Mouse (Mus musculus): ENCODE data around the gene Dnajb14.
"Not testable (repeated sequence)": the region's sequence is repeated elsewhere in the genome, so short reads cannot be mapped to it uniquely, and the experiment has no call there.

Dnajb14 gene

DNA sequence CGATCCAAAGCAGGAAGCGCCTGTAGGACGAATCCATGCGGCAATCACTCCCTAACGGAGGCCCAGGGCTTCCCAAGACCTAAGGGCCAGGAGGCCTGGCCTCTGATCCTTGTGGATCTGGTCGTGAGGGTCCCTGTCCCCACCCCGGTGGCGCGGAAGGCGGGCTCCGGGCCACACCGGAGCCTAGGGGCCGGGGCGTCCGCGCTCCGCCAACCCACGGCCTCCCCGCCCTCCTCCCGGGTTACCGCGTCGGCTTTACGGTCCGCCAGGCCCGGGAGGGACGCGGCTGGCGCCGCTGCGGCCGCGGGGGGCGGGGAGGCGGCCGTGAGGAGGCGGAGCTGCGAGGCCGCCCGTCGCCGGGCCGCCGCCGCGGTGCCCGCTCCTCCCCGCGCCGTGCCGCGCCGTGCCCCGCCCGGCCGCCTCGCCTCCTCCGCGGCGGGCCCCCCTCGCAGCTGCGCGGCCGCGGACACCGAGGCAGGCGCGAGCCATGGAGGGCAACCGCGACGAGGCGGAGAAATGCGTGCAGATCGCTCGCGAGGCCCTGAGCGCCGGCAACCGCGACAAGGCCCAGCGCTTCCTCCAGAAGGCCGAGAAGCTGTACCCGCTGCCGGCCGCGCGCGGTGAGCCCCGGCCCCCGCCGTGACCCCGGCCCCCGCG, at the start of gene Dnajb14:
Dnajb14 (plus strand) TSS at position 239 of the 657 bp plus-strand sequence.
- DNase-seq (ENCODE audit: low spot score in 2 of 2) = peak; percentile 21 to 30

DNA sequence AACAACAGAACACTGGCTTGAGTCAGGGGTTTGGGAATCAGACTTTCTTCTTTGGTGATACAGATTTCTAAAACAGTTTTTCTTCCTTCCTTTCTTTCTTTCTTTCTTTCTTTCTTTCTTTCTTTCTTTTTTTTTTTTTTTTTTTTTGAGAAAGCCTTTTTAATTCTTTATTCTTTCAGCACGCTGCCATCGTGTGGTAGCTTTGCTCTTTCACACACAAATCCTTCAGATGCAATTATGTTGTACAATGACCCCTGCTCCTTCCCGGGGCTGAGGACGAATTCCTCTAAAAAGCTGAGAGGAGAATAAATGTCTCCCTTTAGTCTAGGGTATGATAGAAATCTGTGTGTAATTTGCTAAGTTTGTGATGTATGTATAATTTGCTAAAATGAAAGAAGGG, 48.8 kb upstream of the Dnajb14 start:
- no peak for DNase-seq (ENCODE audit: low spot score in 2 of 2)

DNA sequence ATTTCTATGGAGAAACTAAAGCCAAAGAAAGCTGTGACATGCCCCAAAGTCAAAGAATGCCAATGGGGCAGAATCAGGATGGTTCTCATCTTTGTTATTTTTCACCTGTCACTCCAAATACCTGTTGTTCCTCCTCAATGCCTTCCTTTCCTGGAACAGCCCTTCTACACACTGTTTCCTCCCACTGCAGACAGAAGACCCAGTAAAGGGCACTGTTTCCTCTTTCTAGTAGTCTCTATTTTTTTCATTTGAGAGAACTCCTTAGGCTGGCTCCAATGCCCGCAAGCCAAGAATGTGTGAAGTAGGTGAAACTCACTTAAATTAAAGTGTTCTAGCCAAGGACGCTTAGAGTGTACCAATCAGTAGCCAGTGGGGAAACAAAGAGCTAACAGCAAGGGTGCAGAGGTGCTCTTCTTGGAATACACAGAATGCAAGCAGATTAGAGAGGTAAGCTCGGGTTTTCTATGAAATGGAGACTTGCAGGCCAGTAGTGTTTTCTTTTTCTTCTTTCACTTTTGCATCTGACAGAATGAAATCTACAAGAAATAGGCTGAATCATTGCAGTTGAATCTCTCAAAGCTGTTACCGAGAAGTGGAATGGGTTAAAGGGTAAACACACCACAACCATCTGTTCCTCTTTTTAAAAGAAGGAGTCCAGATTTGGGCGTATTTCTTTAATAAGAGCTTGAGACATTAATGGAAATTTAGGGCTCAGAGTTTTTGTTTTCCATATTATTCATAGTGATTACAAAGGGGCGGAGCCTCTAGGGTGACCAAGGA, 46.6 kb upstream of the Dnajb14 start:
- DNase-seq (ENCODE audit: low spot score in 2 of 2) = no peak

DNA sequence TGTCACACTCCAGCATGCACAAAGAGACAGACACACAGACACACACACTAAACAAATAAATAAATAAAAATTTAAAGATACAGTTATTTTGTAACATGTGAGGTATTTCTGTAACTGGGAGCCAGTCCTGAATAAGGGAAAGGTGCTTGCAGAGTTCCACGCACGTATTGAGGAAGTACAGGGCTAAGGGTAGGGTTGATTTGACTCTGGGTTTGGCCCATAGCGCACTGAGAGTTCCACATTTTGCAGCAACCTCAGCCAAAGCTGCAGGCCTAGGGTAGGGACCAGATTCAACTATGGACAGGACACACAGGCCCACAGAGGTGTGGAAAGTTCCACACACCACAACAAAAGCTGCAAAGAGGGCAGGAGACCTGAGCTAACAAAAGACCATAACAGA, 44.2 kb upstream of the Dnajb14 start:
- no peak for DNase-seq (ENCODE audit: low spot score in 2 of 2)

DNA sequence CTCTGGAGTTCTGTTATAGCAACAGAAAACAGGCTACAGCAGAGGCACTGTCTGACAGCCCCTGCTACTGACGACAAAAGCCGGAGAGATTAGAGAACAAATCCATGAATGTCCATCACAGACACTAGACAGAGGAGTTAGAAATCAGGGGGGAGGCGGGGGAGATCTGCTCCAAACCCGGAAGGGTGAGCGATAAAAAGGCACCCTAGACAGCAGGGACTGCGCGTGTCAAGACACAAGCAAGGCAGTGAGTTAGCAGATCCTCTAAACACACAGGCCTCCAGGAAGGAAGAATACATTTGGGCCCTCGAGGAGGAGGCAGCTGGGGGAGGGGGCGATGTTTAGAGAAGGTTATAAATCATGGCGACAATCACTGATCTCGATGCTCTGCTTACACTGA, 39.8 kb upstream of the Dnajb14 start:
- no peak for DNase-seq (ENCODE audit: low spot score in 2 of 2)

DNA sequence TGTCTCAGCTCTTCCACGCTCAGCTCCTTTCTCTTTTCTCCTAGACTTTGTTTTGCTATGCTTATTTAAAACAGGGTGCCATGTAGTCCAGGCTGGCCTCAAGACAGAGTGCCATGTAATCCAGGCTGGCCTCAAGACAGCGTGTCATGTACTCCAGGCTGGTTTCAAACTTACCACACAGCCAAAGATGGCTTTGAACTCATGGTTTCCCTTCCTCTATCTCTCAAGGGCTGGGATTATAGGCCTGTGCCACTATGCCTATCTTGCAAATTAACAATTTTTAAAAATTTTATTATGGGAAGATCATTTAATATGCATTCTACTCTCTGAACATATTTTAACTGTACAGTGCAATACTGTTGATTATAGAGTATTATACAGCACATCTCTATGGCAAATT, 36.3 kb upstream of the Dnajb14 start:
- DNase-seq (ENCODE audit: low spot score in 2 of 2) = no peak

DNA sequence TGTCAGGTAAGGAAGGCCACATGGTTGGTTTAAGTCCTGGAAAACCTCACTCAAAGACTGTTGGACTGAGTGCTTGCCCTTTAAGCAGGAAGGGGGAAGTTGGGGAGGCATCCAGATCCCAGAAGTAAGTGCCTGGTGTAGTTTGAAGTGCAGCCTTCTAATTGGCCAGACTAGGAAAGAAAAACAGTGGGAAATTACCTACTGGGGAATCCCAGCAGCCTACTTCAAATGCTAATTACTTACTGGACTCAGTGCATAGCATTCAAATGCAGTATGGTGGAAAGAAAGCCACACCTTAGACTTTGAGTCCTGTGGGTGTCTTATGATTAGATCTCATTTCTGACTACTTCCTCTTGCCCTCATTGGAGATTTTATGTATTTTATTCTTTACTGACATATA, 34.3 kb upstream of the Dnajb14 start:
- no peak for DNase-seq (ENCODE audit: low spot score in 2 of 2)

DNA sequence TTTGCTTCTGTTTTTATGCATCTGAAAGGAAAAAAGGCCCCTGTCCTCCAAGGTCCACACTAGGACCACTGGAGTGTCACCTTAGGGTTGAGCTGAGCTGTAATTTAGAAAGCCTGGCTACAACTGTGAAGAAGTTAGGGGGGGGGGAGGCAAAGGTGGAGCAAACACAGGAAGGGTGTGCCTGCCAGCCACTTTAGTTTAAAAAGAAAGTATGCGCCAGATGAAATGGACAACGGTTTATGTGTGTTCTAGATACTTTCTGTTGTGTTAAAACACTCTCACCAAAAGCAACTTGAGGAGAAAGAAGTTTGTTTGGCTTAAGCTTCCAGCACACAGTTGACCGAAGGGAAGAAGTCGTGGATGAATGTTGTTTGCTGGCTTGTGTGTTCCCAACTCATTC, 33.8 kb upstream of the Dnajb14 start:
- DNase-seq (ENCODE audit: low spot score in 2 of 2) = no peak

DNA sequence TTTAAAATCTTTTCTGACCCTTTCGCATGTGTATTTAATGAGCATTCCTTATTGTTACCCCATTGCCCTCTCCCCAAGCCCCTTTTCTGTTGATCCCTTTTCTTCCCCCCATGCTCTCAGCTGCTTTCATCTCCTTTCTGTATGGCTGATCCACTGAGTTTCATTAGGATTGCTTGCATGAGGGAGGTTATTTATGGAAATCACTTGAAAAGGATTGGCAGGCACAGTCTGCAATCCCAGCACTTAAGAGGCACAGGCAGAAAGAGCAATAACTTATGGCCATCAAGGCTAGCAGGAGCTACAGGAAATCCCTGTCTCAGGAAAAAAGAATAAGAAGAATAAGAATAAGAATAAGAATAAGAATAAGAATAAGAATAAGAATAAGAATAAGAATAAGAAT, 30.9 kb upstream of the Dnajb14 start:
- DNase-seq (ENCODE audit: low spot score in 2 of 2) = no peak

DNA sequence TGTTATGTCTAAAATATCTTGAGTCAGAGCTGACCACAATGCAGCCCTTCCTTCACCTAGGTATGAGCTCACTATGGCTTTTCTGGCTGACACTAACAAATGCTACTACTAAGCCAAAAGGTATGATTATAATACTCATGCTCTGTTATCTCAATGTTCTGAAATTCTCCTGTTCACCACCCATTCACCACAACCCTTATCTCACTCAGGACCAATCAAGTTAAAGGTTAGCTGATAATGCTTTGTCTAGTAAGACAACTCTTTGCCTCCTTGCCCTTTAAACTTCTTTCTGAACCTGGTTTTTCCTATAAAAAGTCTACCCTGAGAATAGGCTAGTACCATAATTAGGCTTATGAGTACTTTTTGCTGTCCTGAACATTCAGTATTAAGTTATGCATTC, 29.3 kb upstream of the Dnajb14 start:
- DNase-seq (ENCODE audit: low spot score in 2 of 2) = no peak

DNA sequence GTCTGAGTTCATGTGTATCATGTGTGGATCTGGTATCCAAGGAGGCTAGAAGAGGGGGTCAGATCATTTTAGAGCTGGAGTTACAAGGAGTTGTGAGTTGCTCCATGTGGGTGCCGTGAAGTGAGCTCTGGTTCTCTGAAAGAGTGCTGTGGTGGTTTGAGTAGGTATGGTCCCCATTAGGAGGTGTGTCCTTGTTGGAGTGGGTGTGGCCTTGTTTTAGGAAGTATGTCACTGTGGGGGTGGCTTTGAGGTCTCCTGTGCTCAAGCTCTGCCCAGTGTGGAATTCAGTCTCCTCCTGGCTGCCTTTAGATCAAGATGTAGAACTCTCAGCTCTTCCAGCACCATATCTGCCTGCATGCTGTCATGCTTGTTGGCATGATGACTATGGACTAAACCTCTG, 24.5 kb upstream of the Dnajb14 start:
- no peak for DNase-seq (ENCODE audit: low spot score in 2 of 2)

DNA sequence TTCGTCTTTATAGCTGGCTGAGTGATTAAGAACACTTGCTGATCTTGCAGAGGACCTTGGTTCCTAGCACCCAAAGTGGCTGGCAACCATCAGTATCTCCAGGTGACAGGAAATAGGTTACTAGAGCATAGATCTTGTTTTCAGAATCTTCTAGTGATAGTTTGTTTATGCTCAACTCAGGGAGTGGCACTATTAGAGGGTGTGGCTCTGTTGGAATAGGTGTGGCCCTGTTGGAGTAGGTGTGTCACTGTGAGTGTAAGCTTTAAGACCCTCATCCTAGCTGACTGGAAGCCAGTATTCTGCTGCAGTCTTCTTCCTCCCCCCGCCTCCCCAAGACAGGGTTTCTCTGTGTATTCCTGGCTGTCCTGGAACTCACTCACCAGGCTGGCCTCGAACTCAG, 23.2 kb upstream of the Dnajb14 start:
- no peak for DNase-seq (ENCODE audit: low spot score in 2 of 2)

DNA sequence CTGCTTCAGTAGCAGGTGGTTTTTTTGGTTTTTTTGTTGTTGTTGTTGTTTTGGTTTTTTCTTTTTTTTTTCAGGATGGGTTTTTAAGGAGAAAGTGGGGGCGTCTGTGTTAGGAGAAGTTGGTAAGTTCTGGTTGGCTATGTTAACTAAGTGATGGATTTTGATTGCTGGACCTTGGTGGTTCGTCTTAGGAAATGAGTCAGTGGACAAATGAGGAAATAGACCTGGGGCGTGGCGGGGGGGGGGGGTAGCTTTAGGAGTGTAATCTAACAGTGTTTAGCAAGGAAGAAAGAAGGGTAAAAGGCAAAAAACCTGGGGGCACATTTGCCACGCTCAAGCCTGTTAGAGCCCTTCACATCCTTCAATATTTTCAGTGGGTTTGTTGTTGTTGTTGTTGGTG, 20.9 kb upstream of the Dnajb14 start:
- no peak for DNase-seq (ENCODE audit: low spot score in 2 of 2)

DNA sequence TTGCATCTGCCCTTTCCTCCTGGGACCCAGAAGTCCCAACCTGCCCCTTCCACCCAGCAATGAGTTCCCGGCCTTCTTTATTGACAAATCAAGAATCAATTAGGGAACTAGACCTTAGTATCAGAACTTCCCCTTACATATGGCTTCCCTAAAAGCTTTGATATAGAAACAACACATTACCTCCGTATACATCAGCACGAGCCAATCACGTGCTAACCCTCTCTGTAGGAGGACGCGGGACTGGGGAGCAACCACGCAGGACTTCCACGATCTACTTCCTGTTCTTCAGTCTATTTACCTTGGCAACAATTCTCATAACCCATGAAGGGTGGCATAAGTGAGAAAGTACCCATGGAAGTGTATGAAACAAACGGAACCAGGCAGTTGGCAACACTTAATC, 19.1 kb upstream of the Dnajb14 start:
- no peak for DNase-seq (ENCODE audit: low spot score in 2 of 2)

DNA sequence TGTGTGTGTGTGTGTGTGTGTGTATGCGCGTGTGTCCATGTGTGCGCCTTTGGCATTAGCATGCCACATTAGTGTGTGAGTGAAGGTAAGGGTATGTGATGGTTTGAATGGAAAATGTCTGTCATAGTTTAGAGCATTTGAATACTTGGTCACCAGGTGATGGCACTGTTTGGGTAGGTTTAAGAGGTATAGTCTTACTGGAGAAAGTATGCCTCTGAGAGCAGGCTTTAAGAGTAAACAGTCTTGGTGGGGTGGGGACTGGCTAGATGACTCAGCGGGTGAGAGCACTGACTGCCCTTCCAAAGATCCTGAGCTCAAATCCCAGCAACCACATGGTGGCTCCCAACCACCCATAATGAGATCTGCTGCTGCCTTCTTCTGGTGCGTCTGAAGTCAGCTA, 17.8 kb upstream of the Dnajb14 start:
- DNase-seq (ENCODE audit: low spot score in 2 of 2) = no peak

DNA sequence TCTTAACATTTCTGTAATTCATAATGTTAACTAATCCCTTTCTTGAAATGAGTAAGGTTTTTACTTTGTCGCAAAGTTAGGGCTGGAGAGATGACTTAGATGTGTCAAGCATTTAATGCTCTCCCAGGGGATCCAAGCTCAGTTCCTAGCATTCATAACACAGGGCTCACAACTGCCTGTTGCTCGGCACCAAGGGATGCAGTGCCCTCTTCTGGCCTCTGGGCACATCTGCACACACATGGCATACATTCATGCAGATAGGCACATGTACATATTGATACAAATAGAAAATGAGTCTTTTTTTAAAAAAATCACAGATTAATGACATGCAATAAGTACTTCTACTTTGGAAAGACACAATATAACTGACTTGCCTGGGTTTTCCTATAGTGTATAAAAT, 16.3 kb upstream of the Dnajb14 start:
- no peak for DNase-seq (ENCODE audit: low spot score in 2 of 2)

DNA sequence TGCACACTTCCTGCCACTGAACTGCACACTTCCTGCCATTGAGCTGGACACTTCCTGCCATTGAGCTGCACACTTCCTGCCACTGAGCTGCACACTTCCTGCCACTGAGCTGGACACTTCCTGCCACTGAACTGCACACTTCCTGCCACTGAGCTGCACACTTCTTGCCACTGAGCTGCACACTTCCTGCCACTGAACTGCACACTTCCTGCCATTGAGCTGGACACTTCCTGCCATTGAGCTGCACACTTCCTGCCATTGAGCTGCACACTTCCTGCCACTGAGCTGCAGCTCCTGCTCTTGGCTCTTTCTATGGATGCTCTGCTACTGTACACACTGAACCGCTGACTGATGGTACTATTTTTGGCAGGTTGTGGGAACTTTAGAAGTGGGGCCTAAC, 14.5 kb upstream of the Dnajb14 start:
- DNase-seq (ENCODE audit: low spot score in 2 of 2) = not testable (repeated sequence)

DNA sequence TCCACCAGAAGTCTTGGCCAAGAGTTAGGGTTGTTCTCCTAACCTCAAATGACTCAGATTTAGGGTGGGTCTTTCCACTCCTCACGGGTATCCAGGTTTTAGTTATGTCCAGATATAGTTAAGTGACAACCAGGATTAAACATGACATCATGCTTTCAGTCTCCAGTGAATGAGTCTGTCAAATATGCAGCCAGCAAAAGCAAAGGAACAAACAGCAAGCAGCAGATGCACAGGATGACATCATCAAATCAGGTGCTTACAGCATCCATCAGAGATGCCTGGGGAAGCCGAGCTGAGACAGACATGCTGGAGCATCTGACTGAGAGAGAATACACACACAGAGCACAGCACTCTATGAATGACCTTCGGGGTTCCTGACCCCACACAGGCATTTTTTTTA, 12.1 kb upstream of the Dnajb14 start:
- DNase-seq (ENCODE audit: low spot score in 2 of 2) = no peak

DNA sequence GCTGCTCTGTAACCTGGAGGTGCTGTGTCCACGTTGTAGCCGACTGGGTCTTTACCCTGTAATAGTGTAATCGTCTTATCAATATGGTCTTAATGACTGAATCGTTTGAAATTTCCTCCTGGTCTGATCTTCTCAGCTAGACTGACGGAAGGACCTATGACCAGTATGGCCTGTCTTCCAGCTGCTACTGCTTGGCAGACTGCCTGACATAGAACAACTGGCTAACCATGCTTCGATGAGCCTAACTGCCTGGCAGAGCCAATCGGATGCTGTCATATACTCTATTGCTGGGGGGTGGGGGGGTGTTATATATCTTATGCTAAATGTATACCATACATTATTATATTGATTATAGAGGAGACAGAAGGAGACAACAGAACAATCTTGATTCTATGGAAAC, 11.4 kb upstream of the Dnajb14 start:
- no peak for DNase-seq (ENCODE audit: low spot score in 2 of 2)

DNA sequence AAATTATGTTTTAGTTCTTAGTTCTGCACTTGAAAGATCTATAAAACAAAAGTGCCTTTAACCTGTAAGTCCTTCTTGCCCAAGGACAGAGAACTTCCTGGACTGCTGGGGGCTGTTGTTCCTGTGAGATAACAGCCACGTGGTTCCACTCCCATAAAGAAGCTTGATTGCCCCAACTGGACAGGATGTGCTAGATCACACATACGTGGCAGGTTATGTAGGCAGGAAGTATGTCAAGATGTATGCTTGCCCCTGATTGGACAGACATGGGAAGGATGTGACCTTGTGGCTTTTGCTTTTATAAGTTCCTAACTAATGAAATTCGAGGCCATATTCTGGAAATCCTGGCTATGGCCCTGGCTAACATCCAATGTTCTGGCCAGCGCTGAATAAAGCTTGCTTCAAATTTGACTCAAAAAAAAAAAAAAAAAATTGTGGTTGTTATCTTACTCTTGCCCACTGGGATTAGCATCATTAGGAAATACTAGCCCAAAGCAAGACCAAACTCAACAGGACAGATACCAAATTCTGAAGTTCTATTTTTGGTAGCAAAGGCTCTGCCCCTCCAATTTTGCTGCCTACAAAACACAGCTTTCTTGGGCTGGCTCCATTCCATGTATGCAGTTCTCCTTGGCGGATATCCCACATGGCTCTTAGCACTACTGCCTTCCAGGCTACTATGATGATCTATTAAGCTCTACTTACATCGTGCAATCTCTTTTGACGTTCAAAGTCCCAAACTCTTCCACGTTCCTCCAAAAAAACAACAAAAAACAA, 6.9 kb upstream of the Dnajb14 start:
- no peak for DNase-seq (ENCODE audit: low spot score in 2 of 2)

DNA sequence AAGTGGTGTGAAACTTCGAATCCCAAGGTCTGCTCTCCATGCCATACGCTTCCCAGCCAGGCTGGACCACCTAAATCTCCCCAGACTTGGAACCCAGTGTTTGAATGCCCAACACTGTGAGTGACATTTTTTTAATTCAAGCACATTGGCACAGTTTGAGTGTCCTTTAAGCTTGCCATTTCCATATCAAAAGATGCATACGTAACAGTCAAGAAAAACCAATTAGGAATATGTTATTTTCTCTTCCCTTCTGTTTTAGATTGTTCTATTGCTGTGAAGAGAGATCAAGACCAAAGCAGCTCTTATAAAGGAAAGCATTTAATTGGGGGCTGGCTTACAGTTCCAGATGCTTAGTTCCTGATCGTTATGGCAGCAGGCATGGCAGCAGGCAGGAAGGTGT, 6.0 kb upstream of the Dnajb14 start:
- no peak for DNase-seq (ENCODE audit: low spot score in 2 of 2)

DNA sequence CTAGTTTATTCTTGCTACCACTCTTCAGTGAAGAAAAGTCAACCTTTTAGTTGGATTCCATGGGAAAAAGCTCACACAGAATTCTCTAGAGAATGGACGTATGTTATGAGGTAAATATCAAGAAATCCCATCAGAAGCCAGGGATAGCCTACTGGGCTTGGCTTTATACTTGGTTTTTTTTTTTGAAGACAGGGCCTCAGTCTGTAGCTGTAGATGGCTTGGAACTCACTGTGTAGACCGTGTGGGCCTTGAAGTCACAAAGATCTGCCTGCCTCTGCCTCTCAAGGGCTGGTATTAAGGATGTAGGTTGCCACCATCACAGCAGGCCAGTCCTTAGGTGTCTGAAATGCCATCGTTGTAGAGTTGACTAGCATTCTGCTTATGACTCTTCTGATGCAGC, 4.9 kb upstream of the Dnajb14 start:
- no peak for DNase-seq (ENCODE audit: low spot score in 2 of 2)

All from right cerebral cortex, postnatal 36 days (tissue).